Mouse (Mus musculus): ENCODE data around the gene Naf1. TPM values are rescaled to one million over a fixed set of nuclear protein-coding genes. Genes with fewer than 3 reads are reported as not detected.

The Naf1 gene
- polyA plus RNA-seq (2012; rRNA removed) = 5.9 and 7.7 TPM in 2 replicates

DNA sequence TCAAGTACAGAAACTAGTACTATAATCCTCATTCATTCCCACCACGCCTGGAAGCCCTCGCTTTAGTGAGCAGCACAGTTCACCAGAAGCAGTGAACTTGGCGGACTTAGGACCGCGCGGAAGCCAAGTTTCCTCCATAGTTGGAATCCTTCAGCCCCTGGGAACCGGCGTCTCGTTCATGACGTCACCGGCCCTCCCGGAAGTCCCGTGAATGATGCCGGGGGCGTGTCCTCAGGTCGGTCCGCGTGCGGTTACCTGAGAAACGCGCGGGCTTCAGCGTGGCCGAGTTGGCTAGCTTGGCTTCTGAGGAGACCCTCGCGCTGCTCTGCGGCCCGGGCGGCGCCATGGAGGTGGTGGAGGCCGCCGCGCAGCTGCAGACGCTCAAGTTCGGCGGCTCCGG, at the start of gene Naf1:
Gene Naf1 (plus strand): TSS at position 195 of the 400 bp plus-strand sequence.
- peak; percentile 75 for DNase-seq (ENCODE audit: low spot score)

DNA sequence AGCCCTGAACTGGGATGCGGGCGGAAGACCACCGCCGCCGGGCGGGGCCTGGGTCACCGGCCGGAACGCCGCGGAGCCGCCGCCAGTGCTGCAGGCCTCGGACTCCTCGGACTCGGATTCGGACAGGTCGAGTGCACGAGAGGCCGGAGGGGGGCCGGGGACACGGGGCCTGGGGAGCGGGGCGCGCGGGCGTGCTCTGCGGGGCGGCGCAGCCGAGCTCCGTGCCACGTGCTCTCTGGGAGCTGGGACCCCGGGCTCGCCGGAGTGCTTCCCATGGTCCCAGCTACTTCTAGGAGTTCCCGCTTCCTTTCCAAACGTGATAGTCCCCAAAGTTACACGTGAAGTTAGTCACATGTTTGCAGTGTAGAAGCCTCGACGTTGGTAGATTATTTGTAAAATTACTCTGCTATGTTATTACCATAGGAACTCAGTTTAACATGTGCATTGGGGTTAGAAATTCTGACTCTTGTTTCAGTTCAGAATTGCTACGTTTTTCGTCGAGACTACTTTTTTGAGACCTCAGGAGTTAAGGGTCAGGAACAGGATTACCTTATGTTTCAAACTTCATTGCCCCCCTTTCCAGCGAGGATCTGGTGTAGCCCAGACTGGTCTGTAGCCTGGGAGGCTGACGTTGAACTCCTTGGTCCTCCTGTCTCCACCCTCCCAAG, 1.0 kb downstream of the Naf1 start:
- DNase-seq (ENCODE audit: low spot score) = peak; percentile 33

DNA sequence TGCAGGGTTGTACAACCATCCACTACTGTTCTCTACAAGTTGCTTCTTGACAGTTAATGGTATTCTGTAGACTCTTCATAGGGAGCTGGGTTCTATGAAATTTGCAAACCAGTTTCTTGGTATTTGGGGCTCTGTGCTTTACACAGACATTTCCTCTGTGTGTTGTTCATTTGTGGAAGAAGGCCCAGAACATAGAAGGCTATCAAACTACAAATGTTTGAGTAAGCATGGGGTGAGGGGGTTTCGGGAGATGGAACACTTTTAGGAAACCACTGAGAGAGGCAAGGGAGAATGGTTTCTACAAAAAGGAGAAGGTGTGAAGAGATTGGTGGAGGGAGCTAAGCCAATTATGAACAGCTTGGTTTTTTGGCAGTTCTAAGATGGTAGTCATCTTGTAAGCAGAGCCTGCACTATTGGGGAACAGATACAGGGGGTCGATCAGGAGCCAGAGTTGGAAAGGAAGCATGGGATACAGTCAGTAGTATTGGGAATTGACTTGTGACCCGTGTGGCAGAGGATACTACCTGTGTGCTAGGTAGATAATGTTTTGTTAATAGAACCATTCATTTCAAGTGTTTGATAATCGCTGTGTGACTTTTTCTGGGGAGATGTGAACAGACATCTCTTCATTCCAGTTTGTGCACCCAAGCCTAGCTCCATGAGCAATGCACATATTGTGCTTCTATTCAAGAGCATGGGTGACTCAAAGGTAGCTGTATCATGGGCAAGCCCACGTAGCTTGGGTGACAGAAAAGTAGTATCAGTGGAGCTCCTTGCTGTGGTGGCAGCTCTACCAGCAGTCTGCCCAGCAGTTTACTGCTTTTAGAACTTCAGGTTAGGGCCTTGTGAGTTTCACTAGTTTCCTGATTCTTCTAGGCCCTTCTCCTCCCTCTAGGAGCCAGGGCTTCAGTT, 1.8 kb downstream of the Naf1 start:
- DNase-seq (ENCODE audit: low spot score) = no peak

DNA sequence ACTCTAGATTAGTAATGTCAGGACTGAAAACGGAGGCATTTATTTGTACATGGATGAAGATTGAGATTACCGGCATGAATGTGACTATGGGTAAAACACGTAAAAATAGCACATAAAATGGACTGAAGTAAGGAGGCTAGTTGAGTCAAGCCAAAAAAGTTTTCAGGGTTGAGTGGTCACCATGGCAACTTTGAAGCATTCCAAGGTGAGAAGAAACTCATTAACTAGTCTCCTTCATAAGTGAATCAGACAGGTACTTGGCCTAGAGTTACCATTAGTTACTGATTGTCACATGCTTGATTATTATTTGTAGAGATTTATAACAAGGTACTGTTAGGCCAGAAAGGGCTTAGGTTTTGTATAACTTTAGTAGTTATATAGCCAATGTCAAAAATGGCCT, 3.7 kb downstream of the Naf1 start:
- no peak for DNase-seq (ENCODE audit: low spot score)

DNA sequence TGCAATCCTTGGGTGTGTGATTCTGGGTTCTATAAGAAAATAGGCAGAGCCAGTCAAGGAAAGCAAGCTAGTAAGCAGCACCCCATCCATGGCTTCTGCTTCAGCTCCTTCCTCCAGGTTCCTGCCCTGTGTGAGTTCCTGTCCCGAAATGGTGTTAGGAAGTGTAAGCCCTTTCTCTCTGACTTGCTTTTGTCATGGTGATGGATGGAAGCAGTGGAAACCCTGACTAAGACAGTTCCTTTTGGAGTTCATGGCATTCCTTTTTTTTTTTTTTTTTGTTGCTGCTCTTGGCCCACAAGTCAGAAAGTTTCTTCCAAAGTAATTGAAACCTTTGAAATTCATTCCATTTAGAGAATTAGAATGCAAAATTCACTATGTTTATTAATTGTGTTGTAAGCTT, 5.1 kb downstream of the Naf1 start:
- no peak for DNase-seq (ENCODE audit: low spot score)

DNA sequence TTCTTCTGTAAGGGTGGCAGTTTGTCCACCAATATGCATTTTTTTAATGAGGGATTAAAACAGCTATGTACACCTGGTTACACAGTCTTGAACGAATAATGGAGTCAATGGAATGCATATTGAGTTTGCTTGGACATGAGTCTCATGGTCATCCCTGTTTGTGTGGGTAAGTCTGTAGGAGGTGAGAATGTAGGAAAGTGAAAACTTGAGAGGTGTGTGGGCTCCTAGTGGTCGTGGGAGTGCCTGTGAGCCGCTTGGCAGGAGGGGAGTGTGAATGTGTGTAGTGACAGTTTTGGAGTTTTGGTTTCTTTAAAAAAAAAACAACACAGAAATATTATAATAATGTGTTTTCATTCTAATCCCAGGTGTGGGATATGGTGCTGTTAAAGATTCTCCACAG, 7.7 kb downstream of the Naf1 start:
- no peak for DNase-seq (ENCODE audit: low spot score)

DNA sequence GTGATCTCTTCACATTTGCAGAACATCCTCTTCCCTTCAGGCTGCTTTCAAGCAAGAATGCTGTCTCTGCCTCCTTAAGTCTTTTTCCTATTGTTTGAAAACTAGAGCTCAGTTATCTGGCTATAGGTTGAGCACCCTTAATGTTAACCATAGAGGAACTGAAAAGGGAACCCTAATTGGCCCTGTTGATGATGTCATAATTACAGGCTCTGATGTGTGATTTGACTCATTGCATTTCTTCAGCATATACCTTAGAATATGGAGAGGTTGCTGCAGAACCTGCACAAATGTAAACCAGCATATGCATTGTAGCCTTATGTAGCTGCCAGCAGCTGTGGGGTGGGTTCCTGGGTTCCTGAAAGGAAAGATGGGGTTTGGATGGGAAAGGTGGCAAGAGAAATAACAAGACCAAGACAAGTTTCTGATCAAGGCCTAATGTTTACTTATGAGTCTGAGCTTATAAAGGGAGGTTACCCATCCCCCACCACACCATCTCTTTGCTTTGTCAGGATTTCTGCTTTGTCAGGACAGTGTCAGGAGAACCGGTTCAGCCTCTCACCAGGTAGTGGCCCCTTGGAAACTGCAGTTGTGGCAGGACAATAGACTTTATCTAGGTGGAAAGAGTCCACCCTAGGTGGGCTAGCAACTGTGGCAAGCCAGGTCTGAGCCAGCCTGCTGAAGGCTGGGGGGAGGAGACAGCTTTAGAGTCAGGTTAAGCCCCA, 9.4 kb downstream of the Naf1 start:
- no peak for DNase-seq (ENCODE audit: low spot score)

DNA sequence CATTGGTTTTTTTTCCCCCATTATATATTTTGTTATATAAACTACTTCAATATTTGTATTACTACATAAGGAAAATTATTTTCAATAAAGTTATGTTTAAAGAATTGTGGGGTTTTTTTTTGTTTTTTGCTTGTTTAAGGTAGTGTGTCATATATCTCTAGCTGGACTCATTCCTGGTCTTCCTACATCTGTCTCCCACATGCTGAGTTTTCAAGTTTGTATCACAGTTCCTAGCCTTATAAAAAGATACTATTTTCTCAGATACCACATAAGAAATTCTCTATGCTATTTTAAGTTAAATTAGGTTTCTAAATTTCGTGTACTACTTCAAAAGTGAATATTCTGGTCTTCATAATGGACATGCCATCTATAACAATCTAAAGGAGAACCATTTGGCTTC, 23.8 kb downstream of the Naf1 start:
- DNase-seq (ENCODE audit: low spot score) = no peak

DNA sequence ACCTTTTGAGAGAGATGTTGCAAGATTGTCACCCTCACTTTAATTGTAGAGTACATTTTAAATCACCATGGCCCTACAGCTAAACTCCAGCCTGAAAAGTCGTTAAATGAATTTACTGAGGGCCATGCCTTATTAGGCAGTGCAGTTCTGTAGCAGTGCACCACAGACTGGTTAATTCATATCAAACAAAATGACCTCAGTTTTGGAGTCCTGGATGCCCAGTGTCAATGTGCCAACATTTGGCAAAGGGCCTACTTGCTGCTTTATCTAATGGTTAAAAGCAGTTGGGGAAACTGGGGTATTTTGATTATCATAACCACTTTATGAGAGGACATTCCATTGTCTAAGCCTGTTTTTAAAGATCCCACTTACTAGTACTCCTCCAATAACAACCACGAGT, 31.9 kb downstream of the Naf1 start:
- DNase-seq (ENCODE audit: low spot score) = no peak

DNA sequence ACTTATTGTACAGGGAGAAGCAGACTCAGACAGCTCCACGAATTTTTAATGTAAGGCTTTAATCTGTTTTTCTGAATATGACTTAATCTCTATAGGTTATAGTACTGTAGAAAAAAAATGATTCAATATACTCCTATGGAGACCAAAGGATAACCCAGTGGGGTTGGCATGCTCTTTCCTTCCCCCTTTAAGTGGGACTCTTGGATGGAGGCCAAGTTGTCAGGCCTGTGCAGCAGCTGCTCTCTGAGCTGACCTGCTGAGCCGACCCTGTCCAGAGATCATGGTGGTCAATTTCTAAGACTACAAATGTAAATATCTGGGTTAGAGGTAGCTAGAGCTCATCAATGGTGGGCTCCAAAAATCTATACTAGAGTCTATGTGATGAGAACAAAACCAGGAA, 45.0 kb downstream of the Naf1 start:
- DNase-seq (ENCODE audit: low spot score) = no peak

DNA sequence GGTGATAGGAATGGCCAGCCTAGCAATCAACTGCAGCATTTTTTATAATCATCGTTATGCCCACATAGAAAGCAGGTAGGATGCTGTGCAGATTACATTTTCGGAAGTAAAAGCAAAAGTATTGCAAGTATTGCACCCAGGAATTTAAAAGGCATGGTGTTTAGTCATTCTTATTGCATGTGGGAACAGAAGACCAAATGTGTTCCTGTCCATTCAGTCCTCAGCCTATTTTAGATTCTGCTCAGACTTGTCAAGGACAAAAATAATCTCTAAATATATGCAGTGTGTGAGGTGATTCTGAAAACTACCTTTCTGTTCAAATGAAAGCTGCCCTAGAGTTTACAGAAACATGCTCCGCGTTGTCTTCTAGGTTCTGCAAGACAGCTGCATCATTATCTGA, 45.5 kb downstream of the Naf1 start:
- DNase-seq (ENCODE audit: low spot score) = no peak

DNA sequence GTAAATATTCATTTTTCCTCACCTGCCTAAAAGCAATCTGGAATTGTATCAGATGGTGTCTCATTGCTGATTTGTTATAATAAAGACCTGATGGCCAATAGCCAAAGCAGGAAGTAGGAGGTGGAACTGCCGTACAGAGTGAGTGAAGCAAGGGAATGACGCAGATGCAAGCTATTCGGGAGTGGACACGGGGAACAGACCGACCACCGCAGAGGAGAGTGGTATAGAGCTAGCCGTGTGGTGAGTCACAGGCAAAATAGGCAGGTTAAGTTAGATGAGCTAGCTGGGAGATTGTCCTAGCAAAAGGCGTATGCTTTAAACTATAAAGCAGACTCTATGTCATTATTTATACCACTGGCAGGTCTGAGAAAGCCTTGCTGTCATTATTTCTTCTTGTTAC, 46.1 kb downstream of the Naf1 start:
- no peak for DNase-seq (ENCODE audit: low spot score)

DNA sequence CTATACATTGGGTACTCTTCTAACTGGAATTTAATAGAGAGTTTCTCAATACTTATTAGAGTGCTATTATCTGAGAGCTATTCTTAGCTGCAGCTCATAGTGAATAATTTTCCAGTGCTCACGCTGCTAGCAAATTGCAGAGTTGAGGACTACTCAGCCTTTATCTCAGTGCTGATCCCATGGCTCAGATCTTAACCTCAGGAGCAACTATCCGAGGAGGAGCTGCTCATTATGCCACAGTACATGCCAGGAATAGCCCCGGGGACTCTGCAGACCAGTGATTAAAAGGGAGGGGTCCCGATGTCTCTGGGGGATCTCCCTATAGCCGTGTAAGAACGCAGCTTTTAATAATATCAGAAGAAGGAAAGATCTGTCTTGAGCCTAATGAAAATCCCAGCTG, 50.7 kb downstream of the Naf1 start:
- DNase-seq (ENCODE audit: low spot score) = no peak

DNA sequence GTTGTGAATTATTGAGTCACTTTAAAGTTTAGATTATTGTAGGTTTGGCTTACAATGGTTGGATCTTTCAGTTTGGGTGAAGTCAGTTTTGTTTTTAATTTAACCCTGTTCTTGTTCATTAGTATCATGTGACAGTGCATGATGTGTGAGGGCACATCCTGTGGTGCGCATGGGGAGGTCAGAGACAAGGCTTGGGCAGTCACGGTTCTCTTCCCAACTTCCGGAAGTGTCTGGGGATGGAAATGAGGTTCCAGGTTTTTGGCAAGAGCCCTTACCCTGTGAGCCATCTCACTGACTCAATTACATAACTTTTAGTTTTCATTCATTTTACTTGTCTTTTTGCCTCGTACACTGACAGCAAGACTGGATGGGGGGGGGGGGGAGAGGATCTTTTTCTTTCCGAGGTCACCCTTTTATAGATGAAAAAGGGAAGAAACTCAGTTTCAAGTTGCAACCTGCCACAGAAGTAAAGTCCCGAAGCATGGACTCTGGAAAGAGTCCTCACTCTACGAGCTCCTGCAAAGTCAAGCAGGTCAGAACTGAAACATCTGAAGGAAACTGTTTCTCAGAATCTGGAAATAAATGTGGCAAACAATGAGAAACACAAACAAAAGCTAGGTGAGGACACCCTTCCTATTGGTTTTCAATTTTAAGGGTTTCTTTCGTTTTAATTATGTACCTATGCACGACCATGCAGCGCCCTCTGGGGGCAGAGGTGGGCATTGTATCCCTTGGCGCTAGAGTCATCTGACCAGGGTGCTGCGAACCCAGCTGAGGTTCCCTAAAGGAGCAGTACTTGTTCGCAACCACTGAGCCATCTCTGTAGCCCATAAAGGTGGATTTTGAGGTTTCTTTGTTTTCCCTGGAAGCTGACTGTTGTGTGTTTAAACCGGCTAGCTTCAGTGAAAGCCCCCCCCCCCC, 53.9 kb downstream of the Naf1 start:
- DNase-seq (ENCODE audit: low spot score) = no peak

DNA sequence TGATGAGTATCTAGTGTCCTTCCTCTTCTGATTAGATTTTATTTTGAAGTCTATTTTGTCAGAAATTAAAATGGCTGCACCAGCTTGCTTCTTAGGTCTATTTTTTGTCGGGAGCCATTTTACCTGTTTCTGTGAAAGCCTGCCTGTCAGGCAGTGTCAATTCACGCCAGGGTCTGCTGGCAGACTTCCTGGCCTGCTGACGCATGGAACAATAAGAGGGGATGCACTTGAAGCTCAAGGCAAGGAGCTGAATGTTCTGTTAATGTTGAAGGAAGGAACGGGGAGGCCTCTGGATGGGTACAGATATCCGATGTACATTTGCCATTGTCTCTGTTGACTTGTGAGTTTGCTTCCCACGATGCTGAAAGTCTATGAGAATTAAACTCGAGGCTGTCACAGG, 56.0 kb downstream of the Naf1 start:
- no peak for DNase-seq (ENCODE audit: low spot score)

DNA sequence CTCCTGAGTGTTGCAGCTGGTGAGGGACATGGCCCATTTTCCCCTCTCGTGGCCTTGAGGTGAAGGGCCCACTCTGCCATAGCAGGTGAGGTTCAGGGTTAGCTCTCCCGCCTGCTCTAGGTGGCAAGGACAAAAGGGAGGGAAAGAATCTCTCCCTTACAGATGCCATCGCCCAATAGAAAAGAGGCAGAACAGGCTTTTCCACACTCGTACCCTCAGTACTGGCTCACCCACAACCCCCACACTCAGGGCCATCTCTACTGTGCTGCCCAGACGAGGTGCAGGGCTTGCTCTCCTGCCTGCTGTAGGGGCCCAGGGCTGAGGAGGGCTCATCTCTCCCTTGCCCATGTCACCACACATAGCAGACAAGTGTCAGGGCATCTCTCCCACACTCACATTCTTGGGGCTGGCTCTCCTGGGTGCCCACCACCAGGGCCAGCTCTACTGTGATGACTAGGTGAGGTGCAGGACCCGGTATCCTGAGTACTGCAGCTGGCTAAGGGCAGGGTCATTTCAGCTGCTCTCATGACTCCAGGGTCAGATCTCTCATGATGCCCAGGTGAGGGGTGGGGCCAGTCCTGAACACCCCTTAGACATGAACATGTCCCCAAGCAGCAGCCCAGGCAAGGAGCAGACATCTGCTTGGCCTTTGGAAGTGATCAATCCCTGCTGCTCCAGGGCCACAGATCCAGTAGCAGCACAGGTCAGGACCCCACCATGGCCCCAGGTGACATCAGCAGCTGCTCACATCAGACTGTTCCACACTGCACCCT, 57.9 kb downstream of the Naf1 start:
- DNase-seq (ENCODE audit: low spot score) = no peak

DNA sequence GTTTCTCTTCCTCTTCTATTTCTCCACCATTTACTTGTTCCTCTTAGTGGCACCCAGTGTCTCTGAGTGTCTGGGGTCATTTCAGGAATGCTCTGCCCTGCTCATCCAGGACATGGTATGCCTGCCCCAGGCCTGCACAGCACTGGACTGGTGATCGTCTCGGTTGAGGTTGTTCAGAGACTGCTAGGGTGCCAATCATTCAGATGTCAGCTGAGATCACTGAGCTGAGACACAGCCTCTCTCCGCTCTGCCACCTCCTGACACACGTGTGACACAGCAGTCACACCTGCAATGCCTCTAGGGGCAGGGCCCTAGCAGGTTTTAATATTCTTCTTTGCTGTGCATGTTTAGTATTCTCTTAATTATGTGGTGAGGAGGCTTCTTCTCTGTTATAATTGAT, 58.5 kb downstream of the Naf1 start:
- no peak for DNase-seq (ENCODE audit: low spot score)

DNA sequence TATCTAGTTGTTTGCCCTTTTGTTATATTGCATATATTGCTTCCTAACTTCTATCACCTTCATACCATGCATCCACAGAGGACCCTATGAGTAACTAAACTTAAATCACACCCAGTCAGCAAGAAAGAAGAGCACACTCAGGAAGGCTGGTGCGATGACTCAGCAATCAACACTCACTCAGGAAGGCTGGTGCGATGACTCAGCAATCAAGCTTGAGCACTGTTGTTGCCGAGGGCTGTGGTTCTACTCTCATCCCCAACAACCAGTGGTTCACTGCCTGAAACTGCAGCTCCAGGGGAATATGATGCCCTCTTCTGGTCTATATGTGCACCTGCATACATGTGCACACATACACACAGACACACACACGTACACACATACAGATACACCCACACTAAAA, 73.7 kb downstream of the Naf1 start:
- no peak for DNase-seq (ENCODE audit: low spot score)

DNA sequence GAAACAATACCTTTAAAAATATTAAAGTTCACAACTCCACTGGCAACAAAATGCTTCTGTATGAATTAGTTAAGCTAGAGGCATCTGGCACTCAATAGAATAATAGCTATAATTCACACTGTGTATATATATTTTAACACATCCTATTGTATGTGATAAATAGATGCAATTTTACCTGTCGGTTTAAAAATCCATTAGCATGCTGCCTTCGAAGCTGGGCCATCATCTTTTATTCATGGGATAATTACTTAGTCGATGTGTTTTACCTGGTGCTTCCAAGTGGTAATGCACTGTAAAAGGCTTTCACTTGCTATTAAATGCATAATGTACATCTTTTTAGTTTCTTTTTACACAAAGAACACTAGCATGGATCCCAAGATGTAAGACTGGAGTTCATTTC, 76.2 kb downstream of the Naf1 start:
- no peak for DNase-seq (ENCODE audit: low spot score)
